Mouse (Mus musculus): ENCODE data around the gene Ppig. TPM values are rescaled to one million over a fixed set of nuclear protein-coding genes. Genes with fewer than 3 reads are reported as not detected.

Ppig gene
- polyA plus RNA-seq, 1 experiment from 2014 or later = 134 TPM

- no peak overlapping the region for H3K27ac ChIP-seq (replicated peaks)
- H3K9me3 ChIP-seq (replicated peaks) = no peaks in the 10 kb centered on the region
- no peaks in the 10 kb centered on the region for H3K27me3 ChIP-seq (ENCODE audit: low read depth, poor library complexity, severe bottlenecking)
- WGBS = 94% methylated on average over 14 of the region's 14 CpGs
- peaks cover 10% of the 10 kb centered on the region for H3K4me1 ChIP-seq
- DNase-seq (ENCODE audit: low spot score) = no peak
- no peak overlapping the region for H3K4me3 ChIP-seq
- peaks cover 21% of the 10 kb centered on the region for H3K36me3 ChIP-seq
Measured at GRCm38 (mm10) chr2:69712171-69712570, 10.2 kb upstream of the Ppig start.

DNA sequence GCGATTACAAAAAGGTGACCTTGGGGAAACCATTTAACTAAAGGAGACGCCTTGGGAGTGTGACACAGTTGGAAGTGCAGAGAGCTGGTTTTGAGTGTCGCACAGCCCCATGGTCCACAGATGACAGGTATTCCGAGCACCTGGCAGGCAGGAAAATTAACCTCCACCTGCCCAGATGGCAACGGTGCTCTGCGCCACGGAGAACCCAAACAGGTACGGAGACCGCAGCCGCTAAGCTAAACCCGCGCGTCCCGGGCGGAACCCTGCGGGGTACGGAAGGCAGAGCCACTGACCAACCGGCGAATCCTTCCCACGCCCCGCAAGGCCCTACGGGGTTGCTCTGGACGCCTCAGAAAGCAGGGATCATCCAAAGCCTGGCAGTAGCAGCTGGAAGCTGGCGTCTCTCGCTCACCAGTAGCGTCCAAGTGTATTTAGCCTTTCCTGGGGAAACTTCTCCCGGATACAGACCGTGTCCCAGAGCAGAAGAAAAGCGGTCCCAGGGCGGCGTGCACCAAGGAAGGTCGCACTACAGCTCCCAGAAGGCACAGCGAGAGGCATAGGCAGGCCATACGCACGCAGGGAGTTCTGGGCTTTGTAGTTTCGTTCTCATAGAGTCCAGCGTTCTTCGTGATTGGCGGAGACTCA lies 9.2 kb upstream of the Ppig start, which contains the start of gene Fastkd1:
Fastkd1 (minus strand) TSS at position 536 of the 645 bp plus-strand sequence.
- under 1% methylated on average over 39 of the region's 39 CpGs for WGBS

GRCm38 (mm10) chr2:69713626-69714014 lies 8.7 kb upstream of the Ppig start:
- Histone ChIP-seq H3K4me3 (peak overlapping the region; percentile 88), H3K4me1 (peaks cover 10% of the 10 kb centered on the region), H3K27me3 (ENCODE audit: low read depth, poor library complexity, severe bottlenecking) (no peaks in the 10 kb centered on the region), H3K36me3 (peaks cover 11% of the 10 kb centered on the region), H3K9me3 (replicated peaks) (no peaks in the 10 kb centered on the region), H3K27ac (replicated peaks) (peak overlapping the region; percentile 86)
- WGBS = 31% methylated on average over 4 of the region's 4 CpGs
- no peak for DNase-seq (ENCODE audit: low spot score)

More for the DNA sequence above, 9.2 kb upstream of the Ppig start, which contains the start of gene Fastkd1:
- peak; percentile 86 for DNase-seq (ENCODE audit: low spot score)
- no peaks in the 10 kb centered on the region for H3K27me3 ChIP-seq (ENCODE audit: low read depth, poor library complexity, severe bottlenecking)
- H3K9me3 ChIP-seq (replicated peaks) = no peaks in the 10 kb centered on the region
- peaks cover 14% of the 10 kb centered on the region for H3K36me3 ChIP-seq
- H3K4me1 ChIP-seq = peaks cover 10% of the 10 kb centered on the region
- peak within 1 kb of the TSS; percentile 88 for H3K4me3 ChIP-seq
- peak within 1 kb of the TSS; percentile 86 for H3K27ac ChIP-seq (replicated peaks)

DNA sequence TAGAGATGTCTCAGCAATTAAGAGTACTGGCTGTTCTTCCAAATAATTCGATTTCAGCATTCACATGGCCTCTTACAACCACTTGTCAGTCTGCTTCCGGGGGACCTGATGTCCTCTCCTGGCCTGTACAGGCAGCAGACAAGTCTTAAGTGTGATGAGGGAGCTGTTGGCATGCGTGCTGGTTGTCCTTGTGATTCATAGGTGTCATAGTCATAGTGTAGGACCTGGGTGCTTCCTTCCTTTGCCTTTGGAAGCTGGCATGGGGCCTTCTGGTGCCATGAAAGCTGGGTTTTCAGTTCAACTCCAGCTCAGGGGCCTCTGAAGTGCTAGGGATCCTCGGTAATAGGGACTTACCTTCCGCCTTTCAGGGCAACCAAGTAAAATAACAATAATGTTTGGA lies 8.2 kb upstream of the Ppig start:
- H3K4me3 ChIP-seq = no peak overlapping the region
- no peak overlapping the region for H3K27ac ChIP-seq (replicated peaks)
- H3K27me3 ChIP-seq (ENCODE audit: low read depth, poor library complexity, severe bottlenecking) = no peaks in the 10 kb centered on the region
- WGBS = 82% methylated on average over 5 of the region's 5 CpGs
- H3K9me3 ChIP-seq (replicated peaks) = no peaks in the 10 kb centered on the region
- H3K36me3 ChIP-seq = peaks cover 11% of the 10 kb centered on the region
- H3K4me1 ChIP-seq = peaks cover 10% of the 10 kb centered on the region
- DNase-seq (ENCODE audit: low spot score) = no peak

GRCm38 (mm10) chr2:69716483-69716882 lies 5.9 kb upstream of the Ppig start:
- H3K27ac ChIP-seq (replicated peaks) = no peak overlapping the region
- no peak overlapping the region for H3K4me3 ChIP-seq
- no peak for DNase-seq (ENCODE audit: low spot score)
- no peaks in the 10 kb centered on the region; the same call in 1 of the 2 replicates for H3K27me3 ChIP-seq (ENCODE audit: low read depth, poor library complexity, severe bottlenecking)
- H3K9me3 ChIP-seq (replicated peaks) = no peaks in the 10 kb centered on the region
- H3K36me3 ChIP-seq = no peaks in the 10 kb centered on the region
- H3K4me1 ChIP-seq = peaks cover 10% of the 10 kb centered on the region
- 79% methylated on average over 3 of the region's 3 CpGs for WGBS

DNA sequence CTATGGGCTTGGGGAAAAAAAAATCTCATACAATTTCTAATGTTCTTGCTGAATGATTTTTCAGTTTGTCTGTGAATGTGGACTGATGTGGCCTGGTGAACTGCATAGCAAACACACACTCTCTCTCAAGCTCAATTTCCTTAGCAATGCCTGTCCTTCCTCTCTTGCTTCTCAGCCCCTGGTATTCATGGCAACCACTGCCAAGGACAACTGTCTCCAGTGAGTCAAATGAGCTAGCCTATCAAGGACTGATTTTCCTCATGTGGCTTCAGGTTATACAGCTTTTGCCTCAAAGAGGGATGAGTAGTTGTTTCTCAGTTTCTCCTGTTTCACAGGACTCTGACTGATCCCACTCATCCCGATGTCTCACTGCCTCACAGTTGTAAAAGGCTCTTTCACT lies 3.2 kb upstream of the Ppig start:
- H3K27me3 ChIP-seq (ENCODE audit: low read depth, poor library complexity, severe bottlenecking) = no peaks in the 10 kb centered on the region; the same call in 1 of the 2 replicates
- peaks cover 13% of the 10 kb centered on the region for H3K4me1 ChIP-seq
- H3K4me3 ChIP-seq = no peak overlapping the region
- H3K9me3 ChIP-seq (replicated peaks) = no peaks in the 10 kb centered on the region
- H3K36me3 ChIP-seq = no peaks in the 10 kb centered on the region
- DNase-seq (ENCODE audit: low spot score) = no peak
- H3K27ac ChIP-seq (replicated peaks) = no peak overlapping the region
- 85% methylated on average over 1 of the region's 1 CpGs for WGBS

DNA sequence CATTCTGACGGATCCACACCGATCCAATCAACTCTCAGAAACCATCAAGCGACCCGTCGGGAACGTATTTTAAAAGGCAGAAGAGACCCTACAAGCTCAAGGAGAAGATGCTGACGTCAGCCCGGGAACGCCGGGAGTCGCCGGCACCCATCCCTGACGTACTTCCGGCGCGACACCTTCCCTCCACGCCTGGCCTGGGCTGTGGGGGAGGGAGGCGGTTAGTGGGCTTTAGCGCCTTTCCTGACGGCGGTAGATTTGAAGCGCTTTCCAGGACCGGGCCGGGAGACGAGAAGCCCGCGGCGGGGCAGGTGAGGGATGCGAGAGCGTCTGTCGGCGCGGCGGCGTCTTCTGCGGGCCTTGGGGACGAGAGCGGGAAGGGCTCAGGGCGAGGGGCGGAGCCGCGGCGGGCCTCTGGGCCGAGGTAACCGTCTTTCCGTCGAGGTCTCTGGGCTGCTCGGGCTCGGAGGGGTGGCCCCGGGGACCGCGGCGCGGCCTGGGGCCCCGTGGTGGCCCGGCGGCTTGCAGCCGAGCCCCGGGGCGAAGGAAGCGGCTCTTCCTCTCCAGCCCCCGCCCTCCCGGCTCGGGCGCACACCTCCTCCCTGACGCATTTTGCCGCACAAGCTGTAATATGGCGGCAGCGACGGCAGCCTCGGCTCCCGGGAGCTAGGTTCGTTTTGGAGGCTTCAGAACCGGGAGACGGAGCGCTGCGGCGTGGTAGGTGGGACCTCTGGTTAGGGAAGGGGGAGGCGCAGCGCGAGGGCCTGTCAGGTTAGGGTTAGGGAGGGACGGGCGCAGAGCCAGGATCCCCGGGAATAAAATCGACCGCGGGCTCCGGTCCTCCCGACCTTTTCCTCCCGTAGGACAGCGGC lies 539 bp downstream of the Ppig start:
- peak; percentile 97 for DNase-seq (ENCODE audit: low spot score)
- Histone ChIP-seq H3K36me3 (peaks cover 7% of the 10 kb centered on the region; the same call in 1 of the 2 replicates), H3K27ac (replicated peaks) (peak overlapping the region; percentile 95), H3K4me3 (peak overlapping the region; percentile 98), H3K27me3 (ENCODE audit: low read depth, poor library complexity, severe bottlenecking) (no peaks in the 10 kb centered on the region; the same call in 1 of the 2 replicates), H3K9me3 (replicated peaks) (no peaks in the 10 kb centered on the region), H3K4me1 (peaks cover 19% of the 10 kb centered on the region)
- WGBS = under 1% methylated on average over 91 of the region's 91 CpGs

DNA sequence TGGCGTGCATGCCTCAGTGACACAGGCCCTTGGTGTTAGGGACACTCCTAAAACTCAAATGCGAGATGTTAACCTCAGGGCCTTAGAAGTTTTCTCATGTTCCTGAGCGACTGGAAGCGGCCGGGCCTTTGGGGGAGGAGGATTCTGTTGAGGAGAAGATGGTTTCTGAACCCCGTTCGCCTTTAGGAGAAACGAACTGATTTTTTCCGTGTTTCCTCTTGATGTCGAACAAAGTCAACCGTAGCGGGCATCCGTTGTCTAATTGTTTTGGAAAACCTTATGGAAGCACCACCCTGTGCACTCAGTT lies 1.1 kb downstream of the Ppig start:
- Histone ChIP-seq H3K9me3 (replicated peaks) (no peaks in the 10 kb centered on the region), H3K4me1 (peaks cover 19% of the 10 kb centered on the region), H3K27ac (replicated peaks) (peak overlapping the region; percentile 95), H3K36me3 (peaks cover 7% of the 10 kb centered on the region; the same call in 1 of the 2 replicates), H3K27me3 (ENCODE audit: low read depth, poor library complexity, severe bottlenecking) (no peaks in the 10 kb centered on the region; the same call in 1 of the 2 replicates), H3K4me3 (peak overlapping the region; percentile 98)
- WGBS = 2% methylated on average over 13 of the region's 13 CpGs
- no peak for DNase-seq (ENCODE audit: low spot score)

DNA sequence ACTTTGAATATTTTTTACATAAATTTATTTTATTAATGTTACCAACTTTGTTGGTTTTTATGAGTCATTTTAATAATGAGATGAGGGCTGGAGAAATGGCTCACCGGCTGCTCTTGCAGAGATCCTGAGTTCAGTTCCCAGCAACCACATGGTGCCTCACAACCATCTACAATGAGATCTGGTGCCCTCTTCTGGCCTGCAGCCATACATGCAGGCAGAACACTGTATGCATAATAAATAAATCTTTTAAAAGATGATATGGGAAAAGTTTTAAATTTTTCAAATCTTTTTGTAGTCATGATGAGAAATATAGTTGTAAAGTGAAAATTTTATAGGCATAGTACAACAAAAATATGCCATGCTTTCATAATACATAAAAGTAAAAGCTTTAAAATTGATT lies 22.7 kb downstream of the Ppig start:
- no peaks in the 10 kb centered on the region for H3K27me3 ChIP-seq (ENCODE audit: low read depth, poor library complexity, severe bottlenecking)
- H3K9me3 ChIP-seq (replicated peaks) = peaks cover 7% of the 10 kb centered on the region
- 90% methylated on average over 1 of the region's 1 CpGs for WGBS
- peaks cover 99% of the 10 kb centered on the region for H3K36me3 ChIP-seq
- H3K4me1 ChIP-seq = no peaks in the 10 kb centered on the region
- H3K27ac ChIP-seq (replicated peaks) = no peak overlapping the region
- no peak overlapping the region for H3K4me3 ChIP-seq
- no peak for DNase-seq (ENCODE audit: low spot score)

- 34% methylated on average over 5 of the region's 5 CpGs for WGBS
- Histone ChIP-seq H3K36me3 (peaks cover 16% of the 10 kb centered on the region), H3K27me3 (ENCODE audit: low read depth, poor library complexity, severe bottlenecking) (no peaks in the 10 kb centered on the region), H3K27ac (replicated peaks) (peak overlapping the region; percentile 6; the same call in 1 of the 2 replicates), H3K9me3 (replicated peaks) (no peaks in the 10 kb centered on the region), H3K4me1 (peaks cover 36% of the 10 kb centered on the region), H3K4me3 (no peak overlapping the region)
- peak; percentile 48 for DNase-seq (ENCODE audit: low spot score)
Measured at GRCm38 (mm10) chr2:69760980-69761379, 38.6 kb downstream of the Ppig start.

DNA sequence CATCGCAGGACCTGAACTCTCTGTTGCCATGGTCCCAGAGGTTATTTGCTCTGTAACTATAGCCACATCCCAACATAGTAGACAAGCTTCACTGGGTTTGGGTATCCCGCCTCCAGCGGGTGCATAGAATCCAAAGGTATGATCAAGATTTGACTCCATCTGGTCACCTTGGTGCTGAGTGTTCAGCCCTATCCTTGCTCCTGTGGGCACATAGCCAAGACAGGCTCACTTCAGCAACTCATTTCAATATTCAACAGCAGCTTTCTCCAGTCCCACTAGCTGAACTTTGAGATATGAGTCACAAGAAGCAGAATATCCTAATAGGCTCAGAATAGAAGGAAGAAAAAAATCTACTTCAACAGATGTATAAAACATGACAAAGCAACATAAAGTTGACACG lies 41.0 kb downstream of the Ppig start:
- Histone ChIP-seq H3K27ac (replicated peaks) (no peak overlapping the region), H3K4me3 (no peak overlapping the region), H3K4me1 (peaks cover 36% of the 10 kb centered on the region), H3K9me3 (replicated peaks) (no peaks in the 10 kb centered on the region), H3K36me3 (peaks cover 19% of the 10 kb centered on the region), H3K27me3 (ENCODE audit: low read depth, poor library complexity, severe bottlenecking) (no peaks in the 10 kb centered on the region)
- DNase-seq (ENCODE audit: low spot score) = no peak
- 85% methylated on average over 4 of the region's 4 CpGs for WGBS

GRCm38 (mm10) chr2:69764716-69765115 lies 42.4 kb downstream of the Ppig start:
- no peak overlapping the region for H3K27ac ChIP-seq (replicated peaks)
- no peak for DNase-seq (ENCODE audit: low spot score)
- peaks cover 36% of the 10 kb centered on the region for H3K4me1 ChIP-seq
- no peaks in the 10 kb centered on the region for H3K27me3 ChIP-seq (ENCODE audit: low read depth, poor library complexity, severe bottlenecking)
- H3K4me3 ChIP-seq = no peak overlapping the region
- no peaks in the 10 kb centered on the region for H3K9me3 ChIP-seq (replicated peaks)
- 90% methylated on average over 1 of the region's 1 CpGs for WGBS
- peaks cover 18% of the 10 kb centered on the region for H3K36me3 ChIP-seq

- no peak overlapping the region for H3K27ac ChIP-seq (replicated peaks)
- H3K36me3 ChIP-seq = peaks cover 39% of the 10 kb centered on the region
- WGBS = 96% methylated on average over 3 of the region's 3 CpGs
Measured at GRCm38 (mm10) chr2:69773331-69773730, 51.0 kb downstream of the Ppig start.

More at GRCm38 (mm10) chr2:69773331-69773730, 51.0 kb downstream of the Ppig start:
- DNase-seq (ENCODE audit: low spot score) = no peak
- Histone ChIP-seq H3K4me1 (no peaks in the 10 kb centered on the region), H3K9me3 (replicated peaks) (no peaks in the 10 kb centered on the region), H3K4me3 (no peak overlapping the region), H3K27me3 (ENCODE audit: low read depth, poor library complexity, severe bottlenecking) (no peaks in the 10 kb centered on the region)

Data from midbrain, embryonic 10.5 days (tissue).